Mouse (Mus musculus): ENCODE results near the gene Nfatc2ip.
"Not testable (repeated sequence)": the region's sequence is repeated elsewhere in the genome, so short reads cannot be mapped to it uniquely, and the experiment has no call there.

Nfatc2ip gene

GRCm38 (mm10) chr7:126402518-126402917 is 6.0 kb upstream of the Nfatc2ip start:
- not testable (repeated sequence) for DNase-seq

- peak; percentile 86 for DNase-seq
Observed at GRCm38 (mm10) chr7:126399548-126399947, 3.0 kb upstream of the Nfatc2ip start.

DNA sequence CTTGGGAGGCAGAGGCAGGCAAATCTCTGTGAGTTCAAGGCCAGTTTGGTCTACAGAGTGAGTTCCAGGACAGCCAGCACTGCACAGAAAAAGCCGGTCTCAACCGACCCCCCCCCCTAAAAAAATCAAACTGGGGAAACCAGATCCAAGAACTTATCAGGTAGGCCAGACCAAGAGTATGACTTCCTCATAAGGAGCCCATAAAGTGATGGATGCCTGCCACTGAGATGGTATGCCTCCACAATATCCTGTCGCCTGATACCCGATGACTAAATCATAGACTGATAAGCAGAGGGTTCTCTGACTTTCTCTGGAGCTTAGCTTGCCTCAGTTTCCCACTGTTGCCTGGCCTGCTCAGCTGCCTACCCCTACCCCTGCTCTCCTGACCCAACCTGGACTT is 1.3 kb upstream of the Nfatc2ip start:
- no peak for DNase-seq

- no peak for DNase-seq
Observed at GRCm38 (mm10) chr7:126397221-126397620, 684 bp upstream of the Nfatc2ip start.

DNA sequence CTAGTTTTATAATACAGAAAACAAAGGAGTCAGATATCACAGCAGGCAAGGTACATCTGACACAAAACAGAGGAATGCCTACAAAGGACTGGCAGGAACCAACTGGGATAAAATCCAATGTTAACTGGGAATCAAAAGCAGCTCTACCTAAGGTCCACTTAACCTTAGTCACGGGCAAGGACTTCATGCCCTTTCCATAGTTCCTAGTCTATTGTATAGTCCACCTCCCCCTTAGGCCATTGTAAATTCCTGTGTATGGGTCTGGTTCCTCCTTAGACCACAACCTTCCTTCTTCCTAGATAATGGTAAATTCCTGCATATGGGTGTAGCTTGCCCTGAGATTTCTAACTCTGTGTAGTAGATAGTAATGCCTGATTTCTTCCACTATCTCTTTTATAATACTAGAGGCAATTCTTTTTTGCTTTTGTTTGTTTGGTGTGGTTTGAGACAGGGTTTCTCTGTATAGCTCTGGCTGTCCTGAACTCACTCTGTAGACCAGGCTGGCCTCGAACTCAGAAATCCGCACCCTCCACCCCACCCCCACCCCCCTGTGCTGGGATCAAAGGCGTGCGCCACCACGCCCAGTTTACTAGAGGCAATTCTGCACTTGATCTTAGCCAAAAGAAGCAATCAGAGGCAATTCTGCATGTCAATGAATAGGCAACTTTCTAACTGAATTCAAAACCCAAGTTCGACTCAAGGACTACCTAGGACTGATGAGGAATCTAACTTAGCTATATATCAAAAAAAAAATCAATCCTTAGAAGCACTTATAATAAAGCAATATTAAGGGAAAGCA is 4.3 kb downstream of the Nfatc2ip start:
- DNase-seq: not testable (repeated sequence)

DNA sequence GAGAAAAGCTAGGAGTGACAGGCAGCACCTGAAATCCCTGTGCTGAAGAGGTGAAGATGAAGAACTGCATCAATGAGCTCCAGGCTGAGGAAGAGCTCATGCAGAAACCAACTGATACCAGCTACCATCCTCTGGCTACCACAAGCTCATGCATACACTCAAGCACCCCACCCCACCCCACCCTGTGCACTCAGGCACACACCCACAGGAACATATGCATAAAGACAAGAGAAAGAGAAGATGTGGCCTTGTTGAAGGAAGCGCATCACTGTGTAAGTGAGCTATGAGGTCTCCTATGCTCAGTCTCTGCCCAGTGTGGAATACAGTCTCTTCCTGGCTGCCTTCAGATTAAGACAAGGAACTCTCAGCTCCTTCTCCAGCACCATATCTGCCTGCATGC is 8.4 kb downstream of the Nfatc2ip start:
- no peak for DNase-seq

DNA sequence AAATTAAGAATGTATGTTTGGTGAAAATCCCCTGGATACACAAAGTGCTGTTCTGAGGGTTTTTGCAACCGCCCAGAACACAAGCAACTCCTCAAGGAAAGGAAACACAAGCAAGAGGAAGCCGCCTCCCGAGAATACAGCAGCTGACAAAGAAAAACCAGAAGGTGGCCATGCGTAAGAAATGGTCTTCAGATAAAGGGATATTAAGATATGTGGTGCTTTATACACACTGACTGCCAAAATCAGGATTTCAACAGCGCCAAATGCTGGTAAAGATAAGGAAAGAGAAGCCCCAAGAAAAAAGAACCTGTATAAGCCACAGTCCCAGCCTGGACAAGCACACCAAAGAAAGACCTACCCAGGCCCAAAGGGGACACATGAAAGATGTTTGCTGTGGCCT is 13.0 kb downstream of the Nfatc2ip start:
- DNase-seq: no peak

GRCm38 (mm10) chr7:126377278-126378158 is 19.0 kb downstream of the Nfatc2ip start, which contains the start of gene Spns1:
Gene Spns1 (minus strand): TSS chr7:126377450.
- peak; percentile 97 for DNase-seq

DNA sequence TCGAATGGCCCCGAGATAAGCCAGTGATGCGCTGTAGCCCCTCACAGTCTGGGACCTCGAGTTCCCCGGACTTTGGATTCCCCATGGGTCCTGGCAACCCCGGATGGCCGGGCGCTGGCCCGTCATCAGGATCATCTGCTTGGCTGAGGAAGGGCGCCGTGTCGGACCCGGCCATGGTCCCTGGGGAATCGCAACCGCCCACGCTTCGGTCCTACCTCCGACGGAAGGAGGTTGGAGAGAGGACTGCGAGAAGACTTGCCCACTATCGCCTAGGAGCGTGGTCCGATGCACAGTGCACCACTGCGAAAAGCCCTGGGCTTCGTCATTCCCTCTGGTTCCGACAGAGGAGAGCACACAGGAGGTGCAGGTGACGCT is 19.6 kb downstream of the Nfatc2ip start:
- DNase-seq: no peak

DNA sequence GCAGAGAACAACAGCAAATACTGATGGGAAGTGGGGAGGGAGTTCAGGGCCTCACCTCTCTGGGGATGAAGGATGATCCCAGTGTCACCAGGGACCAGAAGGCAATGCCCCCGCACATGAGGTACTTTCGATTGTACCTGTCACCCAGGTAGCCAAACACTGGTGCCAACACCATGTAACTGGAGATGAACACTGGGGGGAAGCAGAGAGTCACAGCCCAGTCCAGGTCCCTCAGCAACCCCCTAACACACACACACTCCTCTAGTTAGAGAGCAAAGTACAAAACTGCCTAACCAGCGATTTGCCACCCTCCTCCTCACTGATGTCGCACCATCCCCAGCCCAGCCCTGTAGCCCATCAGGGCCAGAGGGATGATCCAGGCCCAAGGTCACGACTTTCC is 21.5 kb downstream of the Nfatc2ip start:
- no peak for DNase-seq

DNA sequence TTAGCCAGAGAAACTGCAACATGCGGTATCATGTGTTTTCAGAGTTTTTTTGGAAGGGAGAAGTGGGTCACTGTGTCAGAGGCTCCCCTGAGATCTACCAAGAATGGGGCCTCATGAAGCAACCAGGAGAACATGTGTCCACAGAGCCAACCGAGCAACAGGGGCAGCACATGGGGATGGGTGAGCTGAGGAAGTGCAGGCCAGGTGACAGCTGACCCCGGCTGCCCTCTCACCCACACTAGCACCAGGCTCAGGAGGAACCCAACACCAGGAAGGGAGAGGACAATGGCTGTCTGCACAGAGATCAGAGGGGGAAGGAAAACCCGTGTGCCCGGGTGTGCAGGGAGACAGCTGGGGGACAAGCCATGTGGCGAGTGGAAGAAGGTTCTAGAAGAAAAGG is 22.0 kb downstream of the Nfatc2ip start:
- DNase-seq: no peak

GRCm38 (mm10) chr7:126373007-126373406 is 23.5 kb downstream of the Nfatc2ip start:
- DNase-seq: no peak

DNA sequence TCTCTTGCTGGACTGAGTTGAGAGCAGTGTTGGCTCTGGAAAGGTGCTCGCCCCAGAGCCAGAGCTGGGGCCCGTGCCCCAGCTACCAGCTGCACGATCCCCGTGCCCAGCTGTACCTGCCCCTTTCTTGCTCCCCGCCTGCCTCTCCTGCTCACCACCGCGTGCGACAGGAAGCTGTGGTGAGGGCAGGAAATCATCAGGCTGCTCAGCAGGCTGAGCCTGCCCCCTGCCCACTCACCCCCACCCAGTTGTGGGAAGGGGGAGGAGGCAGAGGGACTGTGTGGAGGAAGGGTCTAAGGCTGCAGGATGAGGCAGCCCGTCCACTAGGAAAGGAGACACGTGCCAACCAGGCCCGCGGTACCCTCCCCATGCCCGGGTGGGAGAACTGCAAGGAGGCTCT is 27.1 kb downstream of the Nfatc2ip start, which contains the start of gene Lat:
Gene Lat (minus strand): TSS at position 178 of the 400 bp plus-strand sequence.
- no peak for DNase-seq

GRCm38 (mm10) chr7:126368367-126368766 is 28.2 kb downstream of the Nfatc2ip start:
- no peak for DNase-seq

DNA sequence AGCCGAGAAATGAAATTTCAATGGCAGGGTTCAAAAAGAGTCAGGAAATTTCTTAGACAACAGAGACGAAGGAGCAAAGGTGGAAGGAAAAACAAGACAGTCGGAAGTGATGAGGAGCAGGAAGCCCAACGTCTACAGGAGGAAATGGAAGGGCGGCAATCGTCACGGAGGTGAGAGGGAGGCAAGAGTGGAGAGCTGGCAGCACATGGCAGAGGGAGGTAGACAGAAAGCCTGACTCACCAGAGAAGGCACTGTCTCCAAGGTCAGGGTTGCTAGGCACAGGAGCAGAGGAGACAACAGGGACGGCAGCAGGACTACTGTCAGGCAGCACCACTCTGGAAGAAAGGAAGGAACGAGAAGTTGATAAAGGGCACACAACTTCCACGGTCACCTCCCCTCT is 28.9 kb downstream of the Nfatc2ip start:
- no peak for DNase-seq

- DNase-seq: no peak
Observed at GRCm38 (mm10) chr7:126363038-126363437, 33.5 kb downstream of the Nfatc2ip start.

DNA sequence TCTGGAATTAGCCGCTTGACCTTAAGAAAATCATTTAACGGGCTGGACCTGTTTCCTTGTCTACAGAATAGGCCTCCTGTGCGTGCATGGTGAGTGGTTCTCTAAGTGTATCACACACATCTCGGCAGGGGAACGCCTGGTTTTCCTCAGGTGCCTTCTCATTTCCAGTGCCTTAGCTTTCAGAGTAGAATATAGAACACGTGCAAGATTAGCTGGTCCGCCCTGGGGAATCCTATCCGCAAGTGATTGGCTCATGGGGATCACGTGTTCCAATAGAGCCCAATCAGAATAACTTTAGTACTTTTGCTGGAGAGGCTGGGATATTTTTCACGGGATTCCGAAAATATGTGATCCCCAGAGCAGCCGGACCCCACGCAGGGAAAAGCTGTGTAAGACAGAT is 37.5 kb downstream of the Nfatc2ip start:
- DNase-seq: no peak

DNA sequence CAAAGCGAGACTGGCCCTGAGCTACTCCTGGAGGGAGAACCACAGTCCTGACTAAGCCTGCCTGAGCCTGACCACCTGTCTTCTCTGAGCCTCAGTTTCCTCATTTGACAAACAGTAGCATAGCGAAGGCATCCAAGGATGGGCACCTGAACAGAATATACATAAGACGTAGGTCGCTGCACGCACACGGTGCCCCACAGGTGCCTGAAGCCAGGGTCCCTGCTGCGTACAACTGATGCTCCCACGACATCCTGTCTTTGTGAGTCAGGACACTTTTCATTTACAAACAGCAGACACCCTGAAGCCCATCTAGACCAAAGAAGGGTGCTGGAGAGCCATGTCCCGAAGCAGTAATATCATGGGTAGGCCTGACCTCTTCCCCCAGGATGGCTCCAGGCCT is 38.1 kb downstream of the Nfatc2ip start:
- no peak for DNase-seq

DNA sequence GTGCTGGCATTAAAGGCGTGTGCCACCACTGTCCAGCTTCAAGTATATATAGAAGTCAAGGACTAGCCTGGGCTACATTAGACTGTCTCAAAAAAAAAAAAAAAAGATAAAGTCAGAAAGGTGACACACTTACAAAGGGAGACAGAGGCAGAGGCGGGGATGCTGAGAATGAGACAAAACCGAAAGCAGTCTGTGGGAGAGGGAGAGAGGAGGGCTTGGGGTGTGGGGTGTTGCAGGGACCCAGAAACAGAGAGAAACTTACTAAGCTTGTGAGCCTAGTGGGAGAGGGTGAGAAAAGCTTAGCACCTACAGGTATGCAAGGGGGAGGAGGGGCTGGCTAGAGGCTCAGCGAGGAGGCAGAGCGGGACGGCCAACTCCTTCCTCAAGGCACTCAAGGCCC is 38.7 kb downstream of the Nfatc2ip start:
- no peak for DNase-seq

GRCm38 (mm10) chr7:126356793-126357591 is 39.5 kb downstream of the Nfatc2ip start:
- DNase-seq: no peak

GRCm38 (mm10) chr7:126355847-126356597 is 40.5 kb downstream of the Nfatc2ip start:
- no peak for DNase-seq

Data from kidney, postnatal 14 days (tissue).